Mouse (Mus musculus) frontal cortex, postnatal 25 days (tissue): Measurements from ENCODE around the gene Itga1.

ENCODE experiments used
- DNase-seq, 2 experiments: peaks; one replicate each; pipeline ENCODE4 v3.0.0; 2022; ENCODE audit warnings: low spot score in 2 of 2

Gene Itga1

GRCm38 (mm10) chr13:115101355-115102191, at the start of gene Itga1, which contains the start of gene Gm49395:
Itga1 (minus strand) TSS chr13:115101964.
Gm49395 (minus strand) TSS chr13:115101921.
- DNase-seq = peak; percentile 11 to 20

DNA sequence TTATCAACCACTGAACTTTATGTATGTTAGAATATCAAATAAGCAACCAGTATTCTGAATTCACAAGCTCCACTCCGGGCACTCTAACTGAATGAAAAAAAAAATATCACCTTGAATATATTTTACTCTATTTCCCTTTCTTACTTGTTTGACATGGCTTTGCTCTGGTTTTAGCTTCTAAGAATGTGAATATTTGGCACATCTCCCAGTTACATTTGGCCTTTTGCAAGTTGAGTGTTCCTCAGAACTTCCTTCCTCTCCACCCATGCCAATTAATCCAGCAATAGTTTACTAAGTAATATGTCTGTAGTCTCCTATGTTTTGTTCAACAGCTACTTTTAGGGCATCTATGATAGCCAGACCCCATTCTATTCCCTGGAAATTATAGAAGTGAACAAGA, 48.8 kb upstream of the Itga1 start:
- DNase-seq = no peak

DNA sequence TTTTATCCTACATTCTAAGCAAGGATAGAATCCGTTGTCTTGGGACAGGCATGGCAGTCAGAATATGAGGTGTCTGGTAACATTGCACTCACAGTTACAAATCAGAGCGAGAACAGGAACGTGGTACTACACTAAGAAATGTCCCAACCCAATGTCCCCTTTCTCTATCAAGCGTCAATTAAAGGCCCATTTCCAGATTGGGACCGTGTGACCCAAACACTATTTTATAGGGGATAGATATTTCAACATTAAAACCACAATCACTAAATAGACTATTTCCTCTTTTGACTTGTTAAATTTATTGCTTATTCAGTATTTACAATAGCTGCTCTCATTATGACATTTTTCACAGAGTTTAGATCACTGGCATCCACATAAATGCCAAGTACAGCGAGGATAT, 48.1 kb upstream of the Itga1 start:
- DNase-seq = no peak

DNA sequence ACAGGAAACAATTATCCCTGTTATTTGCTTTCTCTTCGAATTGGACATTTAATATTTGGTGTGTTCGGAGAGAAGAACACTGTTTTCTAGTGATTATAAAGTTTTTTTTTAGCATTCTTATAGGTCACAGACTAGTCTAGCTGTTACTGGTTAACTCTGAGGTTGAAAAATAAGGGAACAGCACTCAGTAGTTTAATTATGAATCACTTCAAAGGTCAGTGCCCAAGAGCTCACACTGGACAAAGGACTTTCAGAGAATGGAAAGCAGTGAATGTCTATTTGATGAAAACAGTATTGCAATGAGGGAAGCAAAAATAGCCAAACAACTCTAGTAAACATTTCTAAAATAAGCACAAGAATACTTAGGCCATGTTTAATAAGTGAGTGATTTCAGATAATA, 41.8 kb upstream of the Itga1 start:
- no peak for DNase-seq

DNA sequence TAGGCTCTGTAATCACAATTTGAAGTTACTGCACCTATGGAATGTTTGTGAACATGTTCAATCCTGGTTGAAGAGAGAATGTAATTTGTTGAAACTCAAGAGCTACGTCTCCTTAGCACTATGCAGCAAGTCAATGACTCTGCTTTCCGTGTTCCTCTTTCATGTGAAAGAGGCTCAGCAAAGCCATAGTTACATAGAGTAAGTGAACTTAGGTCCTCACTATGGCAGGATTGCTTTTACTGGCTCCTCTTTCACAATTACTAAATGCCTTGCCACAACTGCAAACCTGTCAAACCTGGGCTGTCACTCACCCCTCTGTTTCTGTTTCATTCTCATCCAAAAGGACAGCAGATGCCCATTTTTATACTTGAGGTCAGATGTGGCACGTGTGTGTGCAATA, 40.3 kb upstream of the Itga1 start:
- no peak for DNase-seq

GRCm38 (mm10) chr13:115138513-115138912, 36.7 kb upstream of the Itga1 start:
- DNase-seq = no peak

DNA sequence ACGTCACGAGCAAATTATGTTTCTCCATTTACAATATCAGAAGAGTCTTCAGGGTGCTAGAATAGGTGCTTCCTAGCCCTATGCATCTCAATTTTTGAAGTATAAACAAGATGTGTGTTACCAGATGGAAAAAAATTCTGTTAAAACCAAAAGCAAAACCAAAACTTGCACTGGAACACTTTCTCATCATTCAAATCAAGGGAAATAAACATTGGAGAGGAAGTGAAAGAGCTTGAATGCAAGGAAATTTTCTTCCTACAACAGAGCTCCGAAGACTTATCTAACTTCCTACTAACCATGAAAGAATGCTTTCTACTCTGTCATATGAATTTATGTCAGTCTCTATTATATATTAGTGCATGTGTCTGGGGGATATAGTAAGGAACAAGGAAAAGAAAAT, 35.0 kb upstream of the Itga1 start:
- DNase-seq = no peak

DNA sequence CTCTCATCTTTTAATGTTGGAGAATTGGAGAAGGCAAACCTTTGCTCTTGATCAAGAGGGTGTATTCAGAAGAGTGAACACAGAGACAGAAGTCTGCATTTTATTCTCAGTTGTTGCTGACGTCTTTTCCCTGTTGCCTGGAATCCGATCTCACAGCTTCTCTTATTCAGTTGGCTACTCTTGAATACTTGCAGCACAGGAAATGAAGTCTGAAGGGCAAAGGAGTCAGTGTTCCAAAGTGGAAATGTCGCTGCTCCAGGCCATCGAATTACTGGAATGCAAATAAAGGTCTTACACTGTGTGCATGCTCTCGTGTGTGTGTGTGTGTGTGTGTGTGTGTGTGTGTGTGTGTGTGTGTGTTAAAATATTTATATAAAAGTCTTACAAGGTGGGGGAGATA, 30.7 kb upstream of the Itga1 start:
- DNase-seq = no peak

DNA sequence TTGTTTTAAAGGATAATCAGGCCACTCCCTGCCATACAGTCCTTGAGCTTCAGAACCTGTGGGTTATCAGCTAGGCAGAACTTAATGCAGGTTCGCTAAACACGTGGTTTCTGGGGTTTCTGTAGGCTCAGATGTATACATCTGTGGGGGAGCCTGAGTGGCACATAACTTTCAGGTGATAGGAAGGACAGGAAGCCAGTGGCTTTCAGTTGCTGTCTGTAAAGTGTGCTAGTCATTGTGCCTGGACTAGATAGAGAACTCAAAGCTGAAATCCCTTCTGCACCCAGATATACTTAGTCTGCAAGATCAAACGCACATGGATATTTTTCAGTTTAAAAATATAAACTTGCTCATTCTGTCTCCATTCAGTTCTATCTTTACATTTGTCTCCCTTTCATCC, 29.6 kb upstream of the Itga1 start:
- no peak for DNase-seq

GRCm38 (mm10) chr13:115130035-115130434, 28.3 kb upstream of the Itga1 start:
- DNase-seq = no peak

- DNase-seq = no peak
These were observed 26.1 kb upstream of the Itga1 start for GRCm38 (mm10) chr13:115127826-115128225.

- DNase-seq = no peak
These were observed 24.8 kb upstream of the Itga1 start for GRCm38 (mm10) chr13:115126534-115126933.

GRCm38 (mm10) chr13:115125130-115125529, 23.4 kb upstream of the Itga1 start:
- no peak for DNase-seq

DNA sequence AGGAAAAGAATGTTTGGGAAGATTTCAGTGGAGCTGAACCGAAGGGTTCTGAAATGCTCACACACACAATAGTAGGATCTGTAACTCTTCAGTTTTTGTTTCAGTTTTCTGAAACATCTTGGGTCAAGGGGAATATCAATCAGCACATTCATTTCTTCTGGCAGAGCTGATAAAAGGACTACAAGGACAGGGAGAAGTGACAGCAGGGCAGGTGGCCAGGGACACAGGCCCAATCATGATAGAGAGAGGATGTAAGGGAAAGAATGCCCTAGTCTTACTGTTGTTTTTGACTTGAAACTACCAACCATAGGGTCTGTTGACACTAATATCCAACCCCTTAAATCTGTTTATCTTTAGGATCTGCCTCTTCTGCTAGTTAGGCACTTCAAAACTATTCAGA, 22.8 kb upstream of the Itga1 start:
- DNase-seq = no peak

- no peak for DNase-seq
These were observed 17.0 kb upstream of the Itga1 start for GRCm38 (mm10) chr13:115118756-115119155.

DNA sequence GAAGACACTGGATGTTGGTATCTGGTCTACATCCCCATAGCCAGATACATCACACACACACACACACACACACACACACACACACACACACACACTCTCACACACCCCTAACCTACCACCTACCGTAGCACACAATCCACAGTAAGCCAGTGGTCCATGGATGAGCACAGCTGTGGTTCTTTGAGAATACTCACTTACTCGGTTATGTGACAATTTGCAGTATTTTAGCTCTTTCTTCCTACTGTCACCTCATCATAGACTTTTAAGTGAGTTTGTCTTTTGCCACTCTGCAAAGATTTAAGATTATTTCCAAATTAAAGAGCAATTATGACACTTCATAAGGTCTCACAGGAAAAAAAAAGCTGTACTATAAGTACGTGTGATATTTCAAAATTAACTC, 16.4 kb upstream of the Itga1 start:
- DNase-seq = no peak

DNA sequence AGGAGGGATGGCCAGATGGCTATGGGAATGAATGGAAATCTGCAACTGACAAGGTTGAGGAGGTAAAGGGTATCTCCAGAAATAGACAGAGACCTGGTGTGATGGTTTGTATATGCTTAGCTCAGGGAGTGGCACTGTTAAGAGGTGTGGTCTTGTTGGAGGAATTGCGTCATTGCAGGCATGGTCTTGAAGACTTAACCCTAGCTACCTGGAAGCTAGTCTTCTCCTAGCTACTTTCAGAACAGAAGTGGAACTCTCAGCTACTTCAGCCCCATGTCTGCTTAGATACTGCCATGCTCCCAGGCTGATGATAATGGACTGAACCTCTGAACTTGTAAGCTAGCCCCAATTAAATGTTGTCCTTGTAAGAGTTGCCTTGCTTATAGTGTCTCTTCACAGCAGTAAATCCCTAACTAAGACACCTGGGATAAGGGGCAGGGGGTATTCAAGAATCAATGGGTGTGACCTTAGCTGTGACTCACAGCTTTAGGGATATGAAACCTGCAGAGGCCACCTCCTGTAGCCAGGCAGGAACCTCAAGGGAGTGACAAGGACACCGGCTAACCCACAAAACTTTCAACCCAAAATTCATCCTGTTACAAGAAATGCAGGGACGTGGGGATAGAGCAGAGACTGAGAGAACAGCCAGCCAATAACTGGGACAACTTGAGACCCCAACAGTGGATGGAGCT, 15.3 kb upstream of the Itga1 start:
- DNase-seq = no peak

DNA sequence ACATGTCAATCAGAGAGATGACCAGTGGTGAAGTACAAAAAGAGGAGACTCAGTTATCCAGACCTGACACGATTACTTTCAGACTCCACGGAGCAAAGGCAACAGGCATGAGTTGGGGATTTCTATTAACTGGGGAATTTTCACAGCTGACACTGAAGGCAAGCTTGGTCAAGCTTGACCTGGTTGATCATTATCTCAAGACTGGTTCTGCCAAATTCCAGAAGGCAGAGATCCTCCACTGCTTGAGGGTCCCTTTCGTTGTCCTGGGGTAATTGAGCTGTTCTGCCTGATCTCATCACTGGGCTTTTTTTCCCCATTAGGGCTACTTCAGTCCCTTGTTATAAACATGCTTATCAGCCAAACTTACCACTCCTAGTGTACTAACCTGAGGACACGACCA, 7.9 kb upstream of the Itga1 start:
- no peak for DNase-seq

DNA sequence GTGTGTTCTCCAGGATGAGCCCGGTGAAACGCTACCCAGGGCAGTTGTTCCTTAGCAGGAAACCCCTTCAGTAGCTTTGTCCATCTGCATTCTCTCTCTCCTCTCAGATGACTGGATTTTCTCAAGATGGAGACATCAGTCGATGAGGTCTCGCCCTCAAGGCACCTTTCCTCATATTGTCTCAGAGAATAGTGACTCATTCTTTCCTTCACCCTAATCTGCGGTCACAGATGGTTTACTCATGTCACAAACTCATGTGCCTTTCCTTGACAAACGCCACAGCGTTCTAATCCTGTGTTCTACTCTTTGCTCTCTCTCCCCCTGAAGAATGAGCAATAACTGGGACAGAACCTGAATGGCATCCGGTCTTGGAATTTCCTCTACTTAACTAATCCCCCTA, 5.7 kb upstream of the Itga1 start:
- DNase-seq = no peak

DNA sequence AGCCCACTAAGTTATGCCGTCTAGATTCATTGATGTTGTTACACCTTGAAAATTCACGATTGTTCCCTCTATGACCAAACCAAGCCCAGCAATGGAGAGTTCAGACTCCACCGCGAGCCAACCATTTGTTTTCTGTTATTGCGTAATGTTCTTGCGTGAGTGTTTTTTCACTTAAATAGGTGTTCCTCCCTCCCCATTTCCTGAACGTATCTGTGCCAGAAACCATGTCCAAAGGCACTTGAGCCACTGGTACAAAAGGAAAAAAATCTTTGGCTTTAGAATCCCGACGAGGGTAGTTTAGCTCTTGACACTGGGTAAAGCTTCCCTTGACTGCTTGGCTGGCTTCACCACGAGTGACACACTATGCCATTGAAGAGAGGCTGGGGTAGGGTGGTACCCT, 4.4 kb upstream of the Itga1 start:
- DNase-seq = no peak

- no peak for DNase-seq
These were observed 990 bp upstream of the Itga1 start for GRCm38 (mm10) chr13:115102754-115103153.

DNA sequence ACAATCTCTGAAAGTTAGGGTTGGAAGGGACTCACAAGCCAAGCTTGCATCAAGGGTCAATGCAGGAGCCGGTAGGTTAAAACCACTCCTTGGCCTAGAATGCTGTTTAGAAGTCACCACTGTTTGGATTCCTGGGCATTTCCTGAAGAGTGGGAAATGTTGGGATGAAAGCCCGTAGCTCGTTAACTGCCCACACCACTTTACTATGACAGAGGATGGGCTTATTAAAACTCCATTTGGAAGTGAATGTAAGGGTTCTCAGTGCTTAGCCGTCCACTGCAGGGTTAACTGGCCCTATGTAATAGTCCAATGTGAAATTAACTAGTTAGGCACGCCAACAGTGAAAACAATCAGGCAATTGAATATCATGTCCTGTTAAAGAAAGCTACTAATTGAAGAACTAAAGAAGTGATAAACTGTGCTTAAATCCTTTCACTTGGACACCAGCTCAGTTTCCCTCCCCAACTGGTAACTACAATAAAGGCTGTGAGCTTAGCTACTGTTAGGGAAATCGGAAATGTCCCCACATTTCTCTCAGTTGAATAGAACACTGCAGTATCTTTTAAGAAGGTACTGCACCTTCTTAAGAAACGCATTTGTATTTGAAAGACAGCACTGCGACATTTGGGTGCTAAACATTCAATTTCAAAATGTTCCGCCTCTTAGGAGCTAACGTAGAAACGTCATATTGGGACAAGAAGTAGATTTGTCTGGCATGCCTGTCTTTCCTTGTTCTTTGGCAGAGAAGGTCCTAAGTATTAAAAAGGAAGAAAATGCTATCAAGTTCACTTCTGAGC, 1.2 kb downstream of the Itga1 start:
- DNase-seq = no peak

DNA sequence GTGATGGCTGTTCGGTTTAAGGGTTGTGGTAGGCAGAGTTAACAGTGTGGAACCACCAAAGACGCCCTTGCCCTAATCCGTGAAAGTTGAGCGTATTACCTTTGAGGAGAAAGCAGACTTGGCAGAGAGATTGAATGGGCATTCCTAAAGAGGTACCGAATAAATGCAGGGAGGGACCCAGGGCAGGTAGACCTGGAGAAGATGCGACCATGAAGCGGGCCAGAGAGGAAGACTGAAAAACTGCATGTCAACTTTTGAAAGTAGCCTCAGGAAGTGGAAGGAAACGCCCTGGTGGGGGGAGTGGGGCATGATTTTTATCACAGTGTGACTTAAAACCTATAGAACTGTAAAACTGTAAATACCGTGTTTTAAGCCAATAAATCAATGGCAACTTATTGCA, 2.4 kb downstream of the Itga1 start:
- DNase-seq = no peak
